Mouse (Mus musculus): ENCODE results near the gene Mfrp.
A peak's percentile ranks its signal among the peaks of the same experiment; 100 is the strongest.

Gene Mfrp

GRCm38 (mm10) chr9:44078955-44079756 lies 22.4 kb upstream of the Mfrp start:
- DNase-seq = peak; percentile 93

- DNase-seq = no peak
Measured at GRCm38 (mm10) chr9:44079997-44080780, 21.3 kb upstream of the Mfrp start.

- no peak for DNase-seq
Measured at GRCm38 (mm10) chr9:44080953-44081352, 20.6 kb upstream of the Mfrp start.

- DNase-seq = no peak
Measured at GRCm38 (mm10) chr9:44081581-44081980, 19.9 kb upstream of the Mfrp start.

- no peak for DNase-seq
Measured at GRCm38 (mm10) chr9:44082266-44082665, 19.3 kb upstream of the Mfrp start.

- no peak for DNase-seq
Measured at GRCm38 (mm10) chr9:44083392-44084121, 18.0 kb upstream of the Mfrp start.

- DNase-seq = no peak
Measured at GRCm38 (mm10) chr9:44084236-44084635, 17.3 kb upstream of the Mfrp start.

GRCm38 (mm10) chr9:44084659-44085229 lies 16.8 kb upstream of the Mfrp start:
- DNase-seq = peak; percentile 92

- DNase-seq = no peak
Measured at GRCm38 (mm10) chr9:44085276-44085675, 16.3 kb upstream of the Mfrp start.

GRCm38 (mm10) chr9:44085741-44086665 lies 15.5 kb upstream of the Mfrp start:
- no peak for DNase-seq

- DNase-seq = no peak
Measured at GRCm38 (mm10) chr9:44086960-44087359, 14.6 kb upstream of the Mfrp start.

- no peak for DNase-seq
Measured at GRCm38 (mm10) chr9:44087761-44088455, 13.6 kb upstream of the Mfrp start.

GRCm38 (mm10) chr9:44088877-44089608 lies 12.5 kb upstream of the Mfrp start:
- DNase-seq = no peak

GRCm38 (mm10) chr9:44093612-44094503 lies 7.7 kb upstream of the Mfrp start:
- peak; percentile 82 for DNase-seq

GRCm38 (mm10) chr9:44094737-44095136 lies 6.8 kb upstream of the Mfrp start:
- DNase-seq = no peak

- no peak for DNase-seq
Measured at GRCm38 (mm10) chr9:44095781-44096180, 5.7 kb upstream of the Mfrp start.

GRCm38 (mm10) chr9:44096536-44096935 lies 5.0 kb upstream of the Mfrp start:
- peak; percentile 66 for DNase-seq

GRCm38 (mm10) chr9:44104881-44105280 lies 3.4 kb downstream of the Mfrp start:
- DNase-seq = no peak

- DNase-seq = no peak
Measured at GRCm38 (mm10) chr9:44105781-44106180, 4.3 kb downstream of the Mfrp start.
